Mouse (Mus musculus) olfactory bulb, adult 2 months (tissue): ENCODE measurements around the gene A930033H14Rik.

Source experiments
- CTCF ChIP-seq: fragments of 200-500 bp; IDR thresholded peaks from 2 replicates; pipeline ENCODE4 v1.5.1; 2012; ENCODE audit warnings: low read depth, mild to moderate bottlenecking, low read length, moderate library complexity; ENCODE audit not compliant: insufficient read depth
- POLR2A ChIP-seq: fragments of 200-500 bp; IDR thresholded peaks from 2 replicates; pipeline ENCODE4 v1.6.1; 2012; ENCODE audit warnings: mild to moderate bottlenecking, low read depth, low read length, moderate library complexity; ENCODE audit not compliant: insufficient read depth

DNA sequence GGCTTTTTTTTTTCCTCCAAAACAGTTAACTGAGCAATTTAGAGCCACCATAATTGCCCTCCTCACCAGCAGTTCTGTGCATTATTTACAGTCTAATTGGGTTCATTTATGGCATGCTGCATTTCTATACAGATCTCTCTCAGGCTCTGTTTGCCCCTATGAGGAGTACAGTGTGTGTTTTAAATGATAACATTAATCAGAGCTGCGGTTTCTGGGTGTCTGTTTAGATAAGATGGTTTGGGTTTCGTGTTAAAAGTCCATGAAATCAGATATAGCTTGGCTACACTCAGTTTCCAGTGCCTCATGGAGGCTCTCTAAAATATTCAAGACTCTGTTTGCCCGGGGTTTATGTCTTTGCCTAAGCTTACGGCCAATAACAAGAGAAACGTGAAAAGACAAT, 42.7 kb upstream of the A930033H14Rik start:
- TF ChIP-seq CTCF (no peak), POLR2A (no peak)
